Mouse (Mus musculus) lung, embryonic 14.5 days (tissue): ENCODE data around the gene Tmem107. TPM values are rescaled to one million over a fixed set of nuclear protein-coding genes. Genes with fewer than 3 reads are reported as not detected.

ENCODE experiments used
- ATAC-seq: fragments of 200-750 bp; cut with Nextera tagmentation; 2 replicates; pipeline ENCODE4 v1.8.0; 2017; ENCODE audit warnings: mild to moderate bottlenecking, moderate TSS enrichment, moderate library complexity; ENCODE audit not compliant: insufficient read depth
- DNase-seq: peaks from one replicate; pipeline ENCODE4 v3.0.0-alpha.2; 2015
- H3K27ac ChIP-seq: fragments of 300-500 bp; sonication (generic); 2 replicates; pipeline ENCODE4 v1.5.1; 2014; ENCODE audit warnings: low read depth, mild to moderate bottlenecking, moderate library complexity
- H3K27me3 ChIP-seq: fragments of 300-500 bp; sonication (generic); 2 replicates; pipeline ENCODE4 v1.6.1; 2014; ENCODE audit warnings: low read length, control low read depth; ENCODE audit not compliant: insufficient read depth
- H3K36me3 ChIP-seq: fragments of 300-500 bp; sonication (generic); 2 replicates; pipeline ENCODE4 v1.6.1; 2014; ENCODE audit warnings: control low read depth; ENCODE audit not compliant: insufficient read depth
- H3K4me1 ChIP-seq: fragments of 300-500 bp; sonication (generic); 2 replicates; pipeline ENCODE4 v1.6.1; 2014; ENCODE audit warnings: antibody characterized with exemption, control low read depth; ENCODE audit not compliant: insufficient read depth
- H3K4me2 ChIP-seq: fragments of 300-500 bp; sonication (generic); 2 replicates; pipeline ENCODE4 v1.6.1; 2014; ENCODE audit warnings: mild to moderate bottlenecking
- H3K4me3 ChIP-seq: fragments of 300-500 bp; sonication (generic); 2 replicates; pipeline ENCODE4 v1.5.1; 2014; ENCODE audit warnings: low read depth, low read length
- H3K9ac ChIP-seq: fragments of 300-500 bp; sonication (generic); 2 replicates; pipeline ENCODE4 v1.6.1; 2014
- H3K9me3 ChIP-seq: fragments of 300-500 bp; sonication (generic); 2 replicates; pipeline ENCODE4 v1.6.1; 2016; ENCODE audit warnings: low read depth, low read length, control low read depth
- CTCF ChIP-seq: IDR thresholded peaks from 2 replicates; pipeline ENCODE4 v1.5.1; 2016; ENCODE audit warnings: antibody characterized with exemption, low read depth
- WGBS: fragments of 180-500 bp; shearing (Covaris S2); extraction: QIAGEN DNeasy Blood & Tissue Kit; methylation state at CpG from one replicate; pipeline ENCODE4 v1.1.7; 2014; 5-methylcytosine and 5-hydroxymethylcytosine counted together
- polyA plus RNA-seq: library from polyadenylated mRNA; unstranded; fragments of >200 nt; fragmentation: Nextera tagmentation; extraction: Ambion mirVana; gene quantifications from 2 replicates; pipeline ENCODE4 v1.2.1, GENCODE M21; 2014

The Tmem107 gene
- polyA plus RNA-seq, 1 experiment from 2014 or later = 51.0 TPM

DNA sequence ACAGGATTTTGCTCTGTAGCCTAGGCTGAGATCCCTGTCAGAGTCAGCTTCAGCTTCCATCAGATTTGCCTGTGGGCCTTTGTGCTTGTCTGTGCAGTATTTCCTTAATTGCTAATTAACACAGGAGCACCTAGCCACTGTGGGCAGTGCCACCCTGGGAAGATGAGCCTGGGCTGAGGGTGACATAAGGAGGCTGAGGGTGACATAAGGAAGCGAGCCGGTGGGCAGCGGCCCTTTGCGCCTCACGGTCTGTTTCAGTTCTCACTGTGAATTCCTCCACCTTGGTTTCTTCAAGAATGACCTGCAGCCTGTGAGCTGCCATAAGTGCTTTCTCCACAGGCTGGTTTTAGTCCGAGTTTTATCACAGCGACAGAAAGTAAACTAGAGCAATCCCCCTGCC is 11.0 kb downstream of the Tmem107 start:
- 74% methylated on average over 7 of the region's 7 CpGs for WGBS
- ATAC-seq (no peak), DNase-seq (no peak)
- H3K4me2 ChIP-seq = no peak overlapping the region
- H3K9ac ChIP-seq = no peak overlapping the region
- TF ChIP-seq CTCF = no peak
- no peak overlapping the region for H3K27ac ChIP-seq
- H3K27me3 ChIP-seq = no peaks in the 10 kb centered on the region
- no peaks in the 10 kb centered on the region for H3K36me3 ChIP-seq
- H3K9me3 ChIP-seq = no peaks in the 10 kb centered on the region
- H3K4me3 ChIP-seq = no peak overlapping the region
- no peaks in the 10 kb centered on the region for H3K4me1 ChIP-seq

DNA sequence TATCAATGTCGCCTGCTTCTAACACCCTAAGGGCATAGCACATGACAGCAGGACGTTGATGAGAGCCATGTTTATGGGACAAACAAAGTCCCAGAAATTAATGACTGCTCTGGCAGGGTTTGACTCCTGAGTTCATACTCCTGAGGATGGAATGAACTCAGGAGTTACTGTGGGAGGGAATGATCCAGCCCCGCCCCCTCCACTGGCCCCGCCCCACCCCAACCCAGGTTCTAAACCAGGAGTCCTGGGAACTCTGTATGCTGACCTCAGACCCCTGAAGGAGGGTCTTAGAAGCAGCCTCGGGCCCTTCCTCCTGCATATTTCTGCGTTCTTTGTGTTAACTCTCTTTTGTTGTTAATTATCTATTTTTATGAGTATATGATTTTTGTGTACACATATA is 15.0 kb downstream of the Tmem107 start:
- H3K9ac ChIP-seq = no peak overlapping the region
- no peak overlapping the region for H3K4me3 ChIP-seq
- no peak overlapping the region for H3K4me2 ChIP-seq
- H3K4me1 ChIP-seq = peaks cover 8% of the 10 kb centered on the region
- no peak overlapping the region for H3K27ac ChIP-seq
- no peaks in the 10 kb centered on the region for H3K27me3 ChIP-seq
- DNase-seq (no peak), ATAC-seq (no peak)
- no peaks in the 10 kb centered on the region for H3K9me3 ChIP-seq
- WGBS = 58% methylated on average over 6 of the region's 6 CpGs
- no peak for TF ChIP-seq CTCF
- peaks cover 13% of the 10 kb centered on the region for H3K36me3 ChIP-seq

DNA sequence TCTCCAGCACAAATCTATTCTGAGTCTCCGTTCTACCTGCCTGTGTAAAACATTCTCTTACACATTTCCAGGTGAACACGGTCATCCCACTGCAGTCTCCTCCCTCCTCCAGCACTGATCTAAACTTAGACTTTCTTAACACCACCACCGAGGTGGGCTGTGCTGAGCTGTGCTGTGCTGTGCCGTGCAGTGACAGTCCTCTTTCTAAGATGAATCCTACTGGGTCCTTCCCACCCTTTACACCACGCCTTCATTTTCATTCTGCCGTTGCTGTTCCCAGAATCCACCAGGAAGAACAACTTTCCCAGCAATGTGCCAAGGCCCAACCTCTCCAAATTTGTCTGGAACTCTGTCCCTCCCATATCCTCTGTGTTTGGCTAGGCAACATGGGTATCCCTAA is 15.8 kb downstream of the Tmem107 start:
- no peak overlapping the region for H3K4me2 ChIP-seq
- H3K9ac ChIP-seq = no peak overlapping the region
- DNase-seq (no peak), ATAC-seq (no peak)
- H3K27ac ChIP-seq = no peak overlapping the region
- H3K27me3 ChIP-seq = no peaks in the 10 kb centered on the region
- 48% methylated on average over 6 of the region's 6 CpGs for WGBS
- no peak for TF ChIP-seq CTCF
- H3K4me3 ChIP-seq = no peak overlapping the region
- no peaks in the 10 kb centered on the region for H3K9me3 ChIP-seq
- H3K36me3 ChIP-seq = peaks cover 20% of the 10 kb centered on the region
- peaks cover 8% of the 10 kb centered on the region for H3K4me1 ChIP-seq

DNA sequence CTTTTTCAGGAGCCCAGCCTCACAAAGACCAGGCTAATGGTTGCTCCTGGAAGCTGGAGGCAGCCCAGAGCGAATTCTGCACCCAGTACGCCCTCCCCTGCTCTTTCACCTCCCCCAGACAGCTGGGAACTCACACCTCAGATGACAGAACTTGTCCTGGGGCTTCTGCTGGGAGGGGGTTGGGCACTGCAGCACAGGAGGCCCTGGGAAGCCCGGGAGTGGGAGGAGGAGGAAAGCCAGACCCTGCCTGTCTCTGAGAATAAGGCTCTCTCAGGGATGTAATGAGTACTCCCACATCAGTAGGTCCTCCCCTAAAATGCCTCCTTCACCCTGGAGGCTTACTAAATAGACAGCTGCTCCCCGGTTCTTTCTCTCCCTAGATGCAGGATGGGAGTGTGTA is 16.5 kb downstream of the Tmem107 start:
- Histone ChIP-seq H3K4me1 (peaks cover 8% of the 10 kb centered on the region), H3K4me3 (no peak overlapping the region), H3K4me2 (peak overlapping the region; percentile 7; the same call in 1 of the 2 replicates), H3K36me3 (peaks cover 27% of the 10 kb centered on the region), H3K27me3 (no peaks in the 10 kb centered on the region), H3K27ac (peak overlapping the region; percentile 54; the same call in 1 of the 2 replicates), H3K9ac (no peak overlapping the region), H3K9me3 (no peaks in the 10 kb centered on the region)
- WGBS = 42% methylated on average over 4 of the region's 4 CpGs
- no peak for ATAC-seq
- TF ChIP-seq CTCF = no peak
- DNase-seq = no peak

DNA sequence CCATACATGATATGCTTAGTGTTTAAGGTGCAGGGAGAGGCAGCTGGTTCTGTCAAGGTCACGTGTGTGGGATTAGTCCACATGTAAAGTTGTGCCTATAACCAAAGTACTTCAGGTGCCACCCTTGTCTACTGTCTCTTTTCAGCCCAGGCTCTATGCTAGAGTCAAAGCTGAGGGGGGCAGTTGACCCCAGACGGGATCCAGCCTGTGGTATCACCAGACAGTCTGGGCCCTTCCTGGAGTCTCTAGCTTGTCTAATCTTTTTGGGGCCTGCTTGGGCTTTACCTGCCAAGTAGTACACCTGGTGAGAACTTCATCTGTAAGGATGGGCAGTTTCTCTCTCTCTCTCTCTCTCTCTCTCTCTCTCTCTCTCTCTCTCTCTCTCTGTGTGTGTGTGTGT is 17.0 kb downstream of the Tmem107 start:
- DNase-seq (no peak), ATAC-seq (no peak)
- 60% methylated on average over 2 of the region's 2 CpGs for WGBS
- Histone ChIP-seq H3K4me3 (no peak overlapping the region), H3K9me3 (no peaks in the 10 kb centered on the region), H3K4me2 (peak overlapping the region; percentile 92), H3K4me1 (peaks cover 8% of the 10 kb centered on the region), H3K27me3 (no peaks in the 10 kb centered on the region), H3K9ac (no peak overlapping the region; the same call in 1 of the 2 replicates), H3K36me3 (peaks cover 31% of the 10 kb centered on the region), H3K27ac (no peak overlapping the region; the same call in 1 of the 2 replicates)
- TF ChIP-seq CTCF = no peak

DNA sequence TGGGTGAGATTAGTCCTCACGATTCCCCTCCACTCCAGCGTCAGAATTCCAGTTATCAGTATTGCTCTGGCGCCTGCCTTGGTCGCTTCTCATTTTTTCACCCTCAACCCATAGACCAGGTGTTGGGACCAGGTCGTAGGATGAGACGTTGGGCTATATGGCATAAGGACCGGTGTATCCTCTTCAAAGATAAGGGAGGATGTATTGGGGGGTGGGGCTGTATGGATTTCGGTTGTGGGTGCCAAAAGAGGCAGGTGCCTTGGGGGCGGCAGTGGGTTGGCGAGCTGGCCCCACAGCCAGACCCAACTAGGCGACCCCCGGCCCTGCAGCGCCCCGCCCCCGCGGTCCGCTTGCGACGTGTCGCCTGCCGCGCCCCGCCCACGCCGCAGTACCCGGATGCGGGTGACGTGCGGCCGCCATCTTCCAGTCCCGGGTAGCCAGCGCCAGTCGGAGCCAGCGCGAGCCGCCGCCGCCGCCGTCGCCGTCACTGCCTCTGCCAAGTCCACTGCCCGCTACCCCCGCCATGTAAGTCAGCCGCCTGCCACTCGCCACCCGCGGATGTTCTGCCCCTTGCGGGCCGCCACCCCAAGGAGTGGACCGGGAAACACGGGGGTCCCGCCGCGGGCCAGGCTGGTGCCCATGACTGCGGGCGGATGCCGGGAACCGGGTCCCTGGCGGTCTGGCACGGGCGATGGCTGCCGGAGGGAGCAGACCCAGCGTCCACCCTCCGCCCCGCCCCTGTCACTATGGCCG is 17.7 kb downstream of the Tmem107 start, which contains the start of gene Vamp2:
Vamp2 (plus strand) TSS at position 388 of the 753 bp plus-strand sequence.
- peaks cover 8% of the 10 kb centered on the region for H3K4me1 ChIP-seq
- WGBS = under 1% methylated on average over 67 of the region's 67 CpGs

DNA sequence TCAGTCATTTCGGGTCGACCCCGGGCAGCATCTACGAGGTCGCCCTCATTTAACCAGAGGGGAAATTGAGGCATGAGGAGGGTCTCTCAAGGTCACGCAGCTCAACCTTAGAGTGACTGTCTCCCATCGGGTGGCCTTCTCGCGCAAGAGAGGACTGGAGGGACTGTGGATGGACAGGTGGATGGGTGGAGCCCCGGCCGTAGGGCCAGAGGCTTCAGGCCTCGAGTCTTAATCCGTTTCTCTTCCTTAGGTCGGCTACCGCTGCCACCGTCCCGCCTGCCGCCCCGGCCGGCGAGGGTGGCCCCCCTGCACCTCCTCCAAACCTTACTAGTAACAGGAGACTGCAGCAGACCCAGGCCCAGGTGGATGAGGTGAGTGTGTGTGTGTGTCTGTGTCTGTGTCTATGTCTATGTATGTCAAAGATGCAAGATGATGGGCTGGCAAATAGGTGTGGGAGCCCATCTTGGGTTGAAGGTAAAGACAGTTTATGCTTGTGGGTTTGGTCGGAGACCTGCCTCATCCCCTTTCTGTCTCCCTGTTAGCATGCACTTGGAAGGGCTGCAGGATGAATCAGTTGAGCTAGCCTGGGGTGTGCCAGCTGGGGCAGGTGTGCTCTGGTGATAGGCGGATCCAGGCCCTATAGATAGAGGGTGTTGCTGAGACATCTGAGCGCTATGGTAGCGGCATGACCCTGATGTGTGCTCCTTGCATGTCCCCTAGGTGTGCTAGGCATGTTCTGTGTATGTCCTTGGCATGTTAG is 18.4 kb downstream of the Tmem107 start:
- TF ChIP-seq CTCF = no peak
- Histone ChIP-seq H3K9me3 (no peaks in the 10 kb centered on the region), H3K4me2 (peak overlapping the region; percentile 92), H3K27me3 (no peaks in the 10 kb centered on the region), H3K36me3 (peaks cover 35% of the 10 kb centered on the region), H3K9ac (peak overlapping the region; percentile 99), H3K27ac (peak overlapping the region; percentile 92), H3K4me1 (peaks cover 8% of the 10 kb centered on the region), H3K4me3 (peak overlapping the region; percentile 100)
- ATAC-seq (0 out of 2 replicates have a peak, but pooled peaks have one; percentile 7), DNase-seq (no peak)
- WGBS = 9% methylated on average over 25 of the region's 25 CpGs

More for the DNA sequence above, 17.7 kb downstream of the Tmem107 start, which contains the start of gene Vamp2:
- Histone ChIP-seq H3K36me3 (peaks cover 35% of the 10 kb centered on the region), H3K4me2 (peak within 1 kb of the TSS; percentile 92), H3K27me3 (no peaks in the 10 kb centered on the region), H3K4me3 (peak within 1 kb of the TSS; percentile 100), H3K9ac (peak within 1 kb of the TSS; percentile 99), H3K27ac (peak within 1 kb of the TSS; percentile 92), H3K9me3 (no peaks in the 10 kb centered on the region)
- peak; percentile 84 for ATAC-seq
- no peak for TF ChIP-seq CTCF
- DNase-seq = peak; percentile 96
